Mouse (Mus musculus) heart, embryonic 11.5 days (tissue): Measurements from ENCODE around the gene Lpo. TPM values are rescaled to one million over a fixed set of nuclear protein-coding genes. Genes with fewer than 3 reads are reported as not detected.

Experiments
- ATAC-seq: fragments of 200-750 bp; cut with Nextera tagmentation; replicated peaks from 2 replicates; pipeline ENCODE4 v1.8.0; 2017; ENCODE audit warnings: moderate library complexity; ENCODE audit not compliant: insufficient number of reproducible peaks, low FRiP score, low TSS enrichment
- H3K27ac ChIP-seq: fragments of 300-500 bp; sonication (generic); 2 replicates; pipeline ENCODE4 v1.5.1; 2014; ENCODE audit warnings: mild to moderate bottlenecking, low read depth, low read length
- H3K27me3 ChIP-seq: fragments of 300-500 bp; sonication (generic); 2 replicates; pipeline ENCODE4 v1.6.1; 2014; ENCODE audit warnings: mild to moderate bottlenecking, low read length, mixed read lengths; ENCODE audit not compliant: control insufficient read depth, insufficient read depth
- H3K36me3 ChIP-seq: fragments of 300-500 bp; sonication (generic); 2 replicates; pipeline ENCODE4 v1.6.1; 2014; ENCODE audit warnings: mild to moderate bottlenecking, low read length, moderate library complexity, mixed read lengths; ENCODE audit not compliant: control insufficient read depth, insufficient read depth
- H3K4me1 ChIP-seq: fragments of 300-500 bp; sonication (generic); 2 replicates; pipeline ENCODE4 v1.6.1; 2014; ENCODE audit warnings: low read length; ENCODE audit not compliant: control insufficient read depth, insufficient read depth
- H3K4me2 ChIP-seq: fragments of 300-500 bp; sonication (generic); 2 replicates; pipeline ENCODE4 v1.6.1; 2014; ENCODE audit warnings: mild to moderate bottlenecking, moderate library complexity
- H3K4me3 ChIP-seq: fragments of 300-500 bp; sonication (generic); 2 replicates; pipeline ENCODE4 v1.5.1; 2014; ENCODE audit warnings: low read depth, low read length
- H3K9ac ChIP-seq: fragments of 300-500 bp; sonication (generic); 2 replicates; pipeline ENCODE4 v1.6.1; 2014; ENCODE audit warnings: mild to moderate bottlenecking, low read depth, low read length, moderate library complexity
- H3K9me3 ChIP-seq: fragments of 300-500 bp; sonication (generic); replicated peaks from 2 replicates; pipeline ENCODE4 v1.6.1; 2016; ENCODE audit warnings: low read length; ENCODE audit not compliant: control insufficient read depth
- WGBS: fragments of 180-500 bp; shearing (Covaris S2); extraction: QIAGEN DNeasy Blood & Tissue Kit; methylation state at CpG from one replicate; pipeline ENCODE4 v1.1.7; 2014; ENCODE audit not compliant: insufficient replicate concordance; 5-methylcytosine and 5-hydroxymethylcytosine counted together
- polyA plus RNA-seq: library from polyadenylated mRNA; unstranded; fragments of >200 nt; fragmentation: Nextera tagmentation; extraction: Ambion mirVana; gene quantifications from 2 replicates; pipeline ENCODE4 v1.2.1, GENCODE M21; 2014

Gene Lpo
- polyA plus RNA-seq, 1 experiment from 2014 or later = 0.34 TPM

DNA sequence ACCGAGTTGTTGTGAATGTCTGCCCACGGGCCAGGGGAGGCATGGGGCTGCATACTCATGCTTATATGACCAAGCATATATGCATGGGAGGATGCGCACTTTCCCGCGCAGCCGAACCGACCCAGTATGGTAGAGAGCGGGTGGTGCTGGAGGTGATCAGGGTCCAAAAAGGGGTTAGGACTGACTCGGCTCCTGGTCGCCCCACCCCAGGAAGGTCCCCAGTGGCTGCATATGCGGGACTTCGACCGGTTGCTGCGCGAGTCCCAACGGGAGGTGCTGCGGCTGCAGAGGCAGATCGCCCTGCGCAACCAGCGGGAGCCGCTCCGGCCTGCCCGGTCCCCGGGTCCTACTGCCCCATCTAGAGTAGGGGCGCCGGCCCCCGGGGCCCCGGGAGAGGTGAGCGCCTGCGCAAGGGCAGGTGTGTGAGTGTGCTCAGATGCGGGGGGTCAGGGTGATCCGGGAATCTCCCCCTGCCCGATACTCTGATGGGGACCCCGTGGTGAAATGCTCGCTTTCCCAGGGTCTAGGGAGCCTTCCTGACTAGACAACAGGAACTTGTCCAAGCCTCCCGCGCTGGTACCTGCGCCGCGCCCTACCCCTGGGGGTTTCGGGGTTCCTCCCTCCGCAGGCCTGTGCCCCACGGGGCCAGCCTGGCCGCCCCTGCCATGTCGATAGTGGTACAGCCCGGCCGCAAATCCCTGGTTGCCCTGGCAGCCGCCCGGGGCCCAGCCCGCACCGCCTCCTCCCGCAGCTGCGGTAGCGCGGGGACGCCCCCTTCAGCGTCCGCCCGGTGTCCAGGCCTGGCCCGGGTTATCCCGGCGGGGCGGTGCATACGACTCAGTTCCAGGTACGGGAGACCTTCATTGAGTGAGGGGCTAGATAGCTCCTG lies 63.9 kb downstream of the Lpo start:
- peak overlapping the region; percentile 12; the same call in 1 of the 2 replicates for H3K9ac ChIP-seq
- no peaks in the 10 kb centered on the region for H3K36me3 ChIP-seq
- 0 out of 2 replicates have a peak, but pooled peaks have one; percentile 20 for ATAC-seq
- H3K4me3 ChIP-seq = peak overlapping the region; percentile 43
- no peak overlapping the region for H3K27ac ChIP-seq
- no peaks in the 10 kb centered on the region for H3K9me3 ChIP-seq
- peaks cover 8% of the 10 kb centered on the region for H3K4me1 ChIP-seq
- peaks cover 90% of the 10 kb centered on the region for H3K27me3 ChIP-seq
- H3K4me2 ChIP-seq = peak overlapping the region; percentile 75
- 1% methylated on average over 65 of the region's 65 CpGs for WGBS

DNA sequence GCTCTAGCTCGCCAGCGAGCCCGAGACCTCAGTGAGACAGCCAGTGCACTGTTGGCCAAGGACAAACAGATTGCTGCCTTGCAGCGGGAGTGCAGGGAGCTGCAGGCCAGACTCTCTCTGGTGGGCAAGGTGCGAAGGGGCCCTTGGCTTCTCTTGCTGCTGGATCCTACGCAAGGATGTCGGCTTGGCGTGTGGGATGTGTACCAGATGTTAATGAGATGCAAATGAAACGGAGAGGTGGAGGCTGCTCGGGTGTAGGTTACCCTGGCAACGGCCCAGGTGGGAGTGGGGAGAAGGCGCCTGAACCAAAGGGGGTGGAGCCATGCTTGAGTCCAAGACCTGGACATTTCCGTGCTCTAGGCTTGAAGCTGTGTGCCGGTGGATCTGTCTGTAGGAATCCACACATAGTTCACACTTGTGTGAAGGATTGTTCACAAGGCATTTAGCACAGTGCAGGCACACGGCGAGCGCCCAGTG lies 64.5 kb downstream of the Lpo start:
- whole genome bisulfite sequencing = 2% methylated on average over 17 of the region's 17 CpGs
- no peak overlapping the region for H3K9ac ChIP-seq
- no peaks in the 10 kb centered on the region for H3K36me3 ChIP-seq
- H3K4me2 ChIP-seq = peak overlapping the region; percentile 75
- peak overlapping the region; percentile 43 for H3K4me3 ChIP-seq
- peaks cover 8% of the 10 kb centered on the region for H3K4me1 ChIP-seq
- no peaks in the 10 kb centered on the region for H3K9me3 ChIP-seq
- H3K27ac ChIP-seq = no peak overlapping the region
- no peak for ATAC-seq
- peaks cover 88% of the 10 kb centered on the region for H3K27me3 ChIP-seq

DNA sequence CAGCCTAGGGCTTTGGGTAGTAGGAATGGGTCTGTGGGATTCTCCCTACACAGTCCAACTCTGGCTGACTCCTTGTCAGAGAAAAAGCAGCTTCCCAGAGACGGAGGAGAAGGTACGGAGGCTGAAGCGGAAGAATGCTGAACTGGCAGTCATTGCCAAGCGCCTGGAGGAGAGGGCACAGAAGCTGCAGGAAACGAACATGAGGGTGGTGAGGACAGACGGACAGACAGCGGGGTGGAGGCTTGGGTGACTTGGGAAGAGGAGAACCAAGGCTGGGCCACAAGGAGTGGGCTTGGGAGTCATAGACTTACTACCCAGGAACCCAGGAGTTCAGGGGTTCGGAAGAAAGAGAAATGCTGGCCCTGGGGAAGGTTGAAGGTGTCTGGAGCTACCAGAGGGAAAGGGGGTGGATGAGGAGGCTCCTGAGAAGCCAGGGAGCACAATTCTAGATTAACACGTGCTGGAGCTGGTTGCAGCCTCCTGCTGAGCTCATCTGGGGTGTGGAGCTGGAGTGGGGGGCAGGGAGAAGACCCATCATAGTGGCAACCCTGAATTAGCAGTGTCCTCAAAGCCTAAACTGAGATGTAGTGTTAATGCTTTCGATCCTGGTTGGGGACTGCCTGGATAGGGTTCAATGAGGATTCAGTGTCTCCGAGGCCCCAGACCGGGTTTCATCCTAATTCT lies 65.2 kb downstream of the Lpo start:
- ATAC-seq = no peak
- H3K4me1 ChIP-seq = peaks cover 8% of the 10 kb centered on the region
- H3K27ac ChIP-seq = no peak overlapping the region
- H3K4me3 ChIP-seq = 0 out of 2 replicates have a peak overlapping the region, but pooled peaks have one; percentile 43
- H3K36me3 ChIP-seq = no peaks in the 10 kb centered on the region
- H3K9ac ChIP-seq = no peak overlapping the region
- H3K9me3 ChIP-seq = no peaks in the 10 kb centered on the region
- peaks cover 81% of the 10 kb centered on the region for H3K27me3 ChIP-seq
- H3K4me2 ChIP-seq = no peak overlapping the region; the same call in 1 of the 2 replicates
- 45% methylated on average over 12 of the region's 12 CpGs for WGBS

DNA sequence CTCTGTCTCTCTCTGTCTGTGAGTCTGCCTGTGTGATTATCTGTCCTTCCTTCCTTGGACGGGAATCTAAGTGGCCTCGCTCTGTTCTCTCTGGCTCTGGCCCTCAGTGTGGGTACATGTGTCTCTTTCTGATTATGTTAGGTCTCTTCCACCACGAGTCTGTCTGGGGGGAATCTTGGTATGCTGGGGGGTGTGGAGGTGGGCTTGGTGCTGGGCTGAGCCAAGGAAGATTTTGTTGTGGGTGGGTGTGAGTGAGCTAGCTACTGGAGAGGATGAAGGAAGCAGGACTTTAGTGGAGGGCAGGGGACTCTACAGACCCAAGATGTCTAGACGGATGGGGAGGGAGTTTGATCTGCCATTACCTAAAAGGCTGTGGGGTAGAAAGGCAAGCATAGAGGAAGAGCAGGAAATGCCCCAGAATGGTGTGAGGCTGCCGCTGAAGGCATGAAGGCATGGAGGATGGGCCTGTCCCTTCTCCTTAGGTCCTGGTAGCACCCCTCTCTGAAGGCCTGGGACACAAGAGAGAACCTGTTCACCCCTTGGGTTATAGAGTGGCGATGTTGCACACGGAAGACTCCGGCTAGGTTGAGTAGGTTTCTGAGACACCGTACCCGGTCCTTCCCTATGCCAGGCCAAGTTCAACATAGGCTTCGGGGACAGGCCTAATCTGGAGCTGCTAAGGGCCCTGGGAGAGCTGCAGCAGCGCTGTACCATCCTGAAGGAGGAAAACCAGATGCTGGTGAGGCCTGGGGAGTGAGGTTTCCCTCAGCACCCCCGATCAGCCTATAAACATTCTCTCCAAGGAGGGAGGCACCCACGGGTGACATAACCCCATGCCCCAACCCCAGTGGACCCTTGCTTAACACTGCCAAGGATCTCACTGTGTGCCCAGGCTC lies 66.0 kb downstream of the Lpo start:
- Histone ChIP-seq H3K36me3 (no peaks in the 10 kb centered on the region), H3K4me3 (no peak overlapping the region), H3K9me3 (no peaks in the 10 kb centered on the region), H3K27me3 (peaks cover 78% of the 10 kb centered on the region), H3K4me2 (no peak overlapping the region), H3K9ac (no peak overlapping the region), H3K4me1 (peaks cover 8% of the 10 kb centered on the region), H3K27ac (no peak overlapping the region)
- 65% methylated on average over 14 of the region's 14 CpGs for WGBS
- ATAC-seq = no peak

DNA sequence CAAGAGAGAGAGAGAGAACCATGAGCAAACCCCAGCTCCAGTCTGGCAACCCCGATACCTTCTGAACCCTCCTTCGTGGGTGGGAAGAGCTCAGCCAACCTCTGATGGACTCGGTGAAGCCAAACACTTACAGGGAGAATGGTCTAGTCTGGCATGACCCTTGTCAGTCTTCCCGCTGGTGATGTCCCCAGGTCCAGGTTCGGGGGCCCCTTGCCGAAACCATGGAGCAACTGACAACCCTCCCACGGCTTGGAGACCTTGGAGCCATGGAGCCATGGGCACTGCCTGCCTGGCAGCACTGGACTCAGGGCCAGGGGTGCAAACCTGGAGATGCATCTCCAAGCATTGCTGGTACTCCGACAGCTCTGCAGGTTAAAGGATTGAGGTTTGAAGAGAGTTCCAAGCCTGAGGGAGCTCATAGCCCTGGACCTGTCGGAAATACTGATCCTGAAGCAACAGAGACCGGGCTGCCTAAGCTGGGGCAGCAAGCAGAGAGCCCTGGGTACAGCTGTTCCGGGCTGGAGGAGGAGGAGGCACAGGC lies 66.8 kb downstream of the Lpo start:
- Histone ChIP-seq H3K9me3 (no peaks in the 10 kb centered on the region), H3K27ac (no peak overlapping the region), H3K36me3 (no peaks in the 10 kb centered on the region), H3K4me2 (no peak overlapping the region), H3K4me1 (peaks cover 8% of the 10 kb centered on the region), H3K4me3 (no peak overlapping the region), H3K9ac (no peak overlapping the region), H3K27me3 (peaks cover 70% of the 10 kb centered on the region)
- ATAC-seq = no peak
- WGBS = 64% methylated on average over 11 of the region's 11 CpGs

DNA sequence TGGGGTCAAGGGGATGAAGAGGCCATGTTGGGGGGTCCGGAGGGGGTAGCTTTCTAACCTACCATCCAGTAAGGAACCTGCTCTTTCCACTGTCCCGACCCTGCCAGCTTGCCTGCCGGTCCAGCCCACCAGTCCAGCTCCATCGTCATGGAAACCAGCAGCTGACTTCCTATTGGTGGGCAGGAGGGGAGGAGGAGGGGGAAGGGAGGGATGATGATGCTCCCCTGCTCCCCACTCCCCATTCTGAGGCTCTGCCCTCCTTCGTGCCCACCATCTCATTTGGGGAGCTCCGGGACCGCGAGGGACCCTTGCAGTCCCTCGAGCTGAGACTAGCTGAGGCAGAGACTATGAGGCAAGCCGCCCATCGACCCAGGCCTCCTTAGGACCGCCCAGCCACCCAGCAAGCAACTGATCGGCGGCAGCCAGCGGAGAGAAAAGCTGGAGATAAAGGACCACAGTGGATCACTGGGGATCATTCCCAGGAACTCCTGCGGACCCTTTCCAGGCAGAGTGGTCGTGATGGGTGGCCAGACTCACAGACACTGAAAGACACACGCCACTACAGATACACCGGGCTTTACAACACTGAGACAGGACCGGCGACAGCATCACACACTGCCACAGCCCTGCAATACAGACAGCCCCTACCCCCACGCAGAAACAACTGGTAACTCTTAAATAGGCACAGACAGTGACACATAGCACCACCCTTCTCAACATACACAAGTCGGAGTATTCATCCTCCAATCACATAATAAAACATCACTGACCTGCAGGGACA lies 67.6 kb downstream of the Lpo start, which contains the start of gene Tspoap1:
TSS of gene Tspoap1 (plus strand) at position 241 of the 781 bp plus-strand sequence.
- Histone ChIP-seq H3K4me2 (no peak within 1 kb of the TSS), H3K4me1 (peaks cover 8% of the 10 kb centered on the region), H3K36me3 (no peaks in the 10 kb centered on the region), H3K9me3 (no peaks in the 10 kb centered on the region), H3K4me3 (no peak within 1 kb of the TSS), H3K9ac (no peak within 1 kb of the TSS), H3K27me3 (peaks cover 62% of the 10 kb centered on the region), H3K27ac (no peak within 1 kb of the TSS)
- ATAC-seq = no peak
- 8% methylated on average over 23 of the region's 23 CpGs for WGBS

DNA sequence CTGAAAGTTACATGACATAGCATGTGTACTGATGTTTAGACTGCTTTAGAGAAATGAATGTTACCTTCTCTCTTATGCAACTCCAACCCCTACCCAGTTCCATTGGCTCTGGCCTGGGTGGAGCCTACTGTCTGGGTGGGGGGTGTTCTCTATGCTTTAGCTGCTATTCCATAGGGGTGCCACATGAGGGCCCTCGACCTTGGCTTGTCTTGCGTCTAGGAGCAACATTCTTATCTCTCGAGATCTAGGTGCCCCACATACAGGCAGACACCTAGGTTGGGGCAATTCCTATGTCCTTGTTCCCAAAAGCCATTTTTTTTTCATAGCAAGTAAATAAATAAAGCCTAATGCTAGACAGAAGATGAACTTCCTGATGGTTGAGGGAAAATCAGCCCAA lies 68.5 kb downstream of the Lpo start:
- Histone ChIP-seq H3K4me3 (no peak overlapping the region), H3K9ac (no peak overlapping the region), H3K27ac (no peak overlapping the region), H3K36me3 (no peaks in the 10 kb centered on the region), H3K9me3 (no peaks in the 10 kb centered on the region), H3K27me3 (peaks cover 54% of the 10 kb centered on the region), H3K4me1 (peaks cover 7% of the 10 kb centered on the region), H3K4me2 (no peak overlapping the region)
- 4% methylated on average over 3 of the region's 3 CpGs for WGBS
- ATAC-seq = no peak
